Mouse (Mus musculus) cortical plate, adult 2 months (tissue): Measurements from ENCODE around the gene Arl5c.

Experiments
- CTCF ChIP-seq: fragments of 200-500 bp; IDR thresholded peaks from 2 replicates; pipeline ENCODE4 v1.5.1; 2011; ENCODE audit warnings: mild to moderate bottlenecking, control low read depth, low read length; ENCODE audit not compliant: insufficient read depth; ENCODE audit errors: extremely low read depth
- POLR2A ChIP-seq: fragments of 200-500 bp; IDR thresholded peaks from 2 replicates; pipeline ENCODE4 v1.6.1; 2011; ENCODE audit warnings: mild to moderate bottlenecking, low read length, control low read depth; ENCODE audit not compliant: insufficient read depth; ENCODE audit errors: extremely low read depth

DNA sequence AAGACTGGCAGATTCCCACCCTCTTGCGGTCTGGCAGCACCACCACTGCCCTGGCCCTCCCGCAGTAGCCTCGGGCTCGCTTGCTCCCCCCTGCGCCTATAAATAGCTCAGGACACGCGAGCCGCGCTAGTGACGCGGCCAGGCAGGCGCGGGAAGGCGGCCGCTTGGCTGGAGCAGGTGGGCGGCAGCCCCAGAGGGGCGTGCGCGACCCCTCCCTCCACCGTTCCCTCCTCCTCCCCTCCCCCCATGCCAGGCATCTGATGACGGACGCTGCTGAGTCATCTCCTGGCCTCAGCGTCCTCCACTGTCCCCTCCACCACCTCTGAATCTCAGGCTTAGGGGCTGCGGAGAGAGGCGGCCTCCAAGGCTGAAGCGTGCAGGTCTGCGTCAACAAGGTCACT is 40.0 kb upstream of the Arl5c start:
- TF ChIP-seq CTCF (no peak), POLR2A (no peak)
